Mouse (Mus musculus): ENCODE results near the gene Magi1.

- TF ChIP-seq CTCF (IDR thresholded peaks at IDR 0.05; ENCODE audit: low read depth, low read length) (no peak), POLR2A (IDR thresholded peaks at IDR 0.05; ENCODE audit: borderline replicate concordance, low read depth, low read length) (no peak)
Observed at GRCm38 (mm10) chr6:94020566-94020965, 263.2 kb downstream of the Magi1 start.

Measured in bone marrow macrophage, adult 2 months (primary cell).